ENCODE assay signal across 19 mouse cellular contexts in the genomic region with DNA sequence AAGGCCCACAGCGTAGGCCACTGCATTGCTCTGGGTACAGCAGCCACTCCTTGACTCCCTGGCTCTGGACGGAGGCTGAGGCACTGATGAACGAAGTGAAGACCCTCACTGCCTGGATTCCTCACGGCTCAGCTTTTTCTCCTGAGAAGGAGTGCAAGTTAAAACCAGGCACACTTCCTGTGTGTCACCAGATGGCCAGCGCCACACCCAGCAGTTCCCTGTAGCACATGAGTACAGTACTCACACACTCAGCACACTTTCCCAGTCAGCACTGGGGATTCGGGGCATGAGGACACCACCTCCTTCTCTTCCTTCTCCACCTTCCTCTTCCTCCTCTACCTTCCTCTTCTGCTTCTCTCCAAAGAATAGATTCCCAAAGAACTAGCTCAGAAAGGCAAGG. TPM values are rescaled to one million over a fixed set of nuclear protein-coding genes. Genes with fewer than 3 reads are reported as not detected.
A peak's percentile ranks its signal among the peaks of the same experiment; 100 is the strongest.
DNase-seq lines count a peak whose midpoint lies in the region; ATAC-seq and TF ChIP-seq lines count a peak whose summit lies in the region.
"Had no signal": no experiment of that assay in that cellular context is flagged by ENCODE, and none has a peak within 500 bp of the region (broad histone marks: within the 10 kb centered on the region; RNA-seq: fewer than 3 reads in every experiment).

A gene (minus strand): TSS at position 220 of the 400 bp plus-strand sequence.

- no peak within 1 kb of the TSS for H3K4me2 ChIP-seq in liver, embryonic 15.5 days
- H3K4me2 ChIP-seq: embryonic facial prominence, embryonic 13.5 days; limb, embryonic 13.5 days had no signal

- H3K4me3 ChIP-seq in liver, adult 2 months (ENCODE audit: insufficient read depth, low read depth, low read length), result peak within 1 kb of the TSS; percentile 36
- H3K4me3 ChIP-seq in bone marrow macrophage, adult 2 months (ENCODE audit: insufficient read depth, low read length), result peak within 1 kb of the TSS; percentile 9; the same call in 1 of the 2 replicates
- H3K4me3 ChIP-seq in liver, embryonic 15.5 days (replicated peaks), result no peak within 1 kb of the TSS
- H3K4me3 ChIP-seq: embryonic facial prominence, embryonic 13.5 days; limb, embryonic 13.5 days had no signal

- H3K27ac ChIP-seq in liver, adult 2 months (replicated peaks; ENCODE audit: insufficient read depth, low read depth, low read length), result peak within 1 kb of the TSS; percentile 68
- peak within 1 kb of the TSS; percentile 47 for H3K27ac ChIP-seq in bone marrow macrophage, adult 2 months (ENCODE audit: insufficient read depth, low read depth, low read length)
- H3K27ac ChIP-seq in liver, embryonic 15.5 days (replicated peaks), result no peak within 1 kb of the TSS
- H3K27ac ChIP-seq: embryonic facial prominence, embryonic 13.5 days; limb, embryonic 13.5 days had no signal

- H3K79me2 ChIP-seq in liver, adult 2 months (ENCODE audit: control insufficient read depth, insufficient read depth, low read length), result no peaks in the 10 kb centered on the region

- peak within 1 kb of the TSS; percentile 52 for H3K9ac ChIP-seq in liver, adult 2 months (ENCODE audit: low read depth, low read length)
- H3K9ac ChIP-seq in liver, embryonic 15.5 days, result no peak within 1 kb of the TSS
- H3K9ac ChIP-seq: embryonic facial prominence, embryonic 13.5 days; limb, embryonic 13.5 days had no signal

- no peak for TF ChIP-seq POLR2A in liver, adult 2 months (IDR thresholded peaks at IDR 0.05; ENCODE audit: extremely low read depth, insufficient read depth, low read length)
- TF ChIP-seq POLR2A in bone marrow macrophage, adult 2 months (IDR thresholded peaks at IDR 0.05; ENCODE audit: borderline replicate concordance, low read depth, low read length), result no peak

- H3K27me3 ChIP-seq in liver, adult 2 months (ENCODE audit: control insufficient read depth, insufficient read depth, low read length), result no peaks in the 10 kb centered on the region
- no peaks in the 10 kb centered on the region for H3K27me3 ChIP-seq in liver, embryonic 15.5 days
- H3K27me3 ChIP-seq: embryonic facial prominence, embryonic 13.5 days; limb, embryonic 13.5 days had no signal

- peak; percentile 36 for DNase-seq in liver, adult 2 months (ENCODE audit: extremely low read depth, low read depth, low spot score)
- DNase-seq in liver, result no peak
- no peak for DNase-seq in frontal cortex, postnatal 36 days (ENCODE audit: low spot score in 2 of 2)
- DNase-seq in ovary, postnatal 14 days (ENCODE audit: low spot score), result no peak
- DNase-seq: adrenal gland, postnatal 14 days; cerebellum, adult 2 months; gastrocnemius, postnatal 14 days; kidney, adult 11 months; kidney, postnatal 10 days; retina, postnatal 1 day; thymus, postnatal 14 days had no signal

- no peaks in the 10 kb centered on the region for H3K36me3 ChIP-seq in liver, adult 2 months (ENCODE audit: control insufficient read depth, insufficient read depth, low read length)
- H3K36me3 ChIP-seq in liver, embryonic 15.5 days (replicated peaks), result no peaks in the 10 kb centered on the region
- H3K36me3 ChIP-seq: embryonic facial prominence, embryonic 13.5 days; limb, embryonic 13.5 days had no signal

- H3K4me1 ChIP-seq in liver, adult 2 months (ENCODE audit: control insufficient read depth, insufficient read depth, low read length), result peaks cover 15% of the 10 kb centered on the region
- H3K4me1 ChIP-seq in bone marrow macrophage, adult 2 months (ENCODE audit: control insufficient read depth, insufficient read depth, low read length), result peaks cover 18% of the 10 kb centered on the region
- H3K4me1 ChIP-seq in liver, embryonic 15.5 days (replicated peaks), result peaks cover 3% of the 10 kb centered on the region; the same call in 1 of the 2 replicates
- H3K4me1 ChIP-seq: embryonic facial prominence, embryonic 13.5 days; limb, embryonic 13.5 days had no signal

- ATAC-seq in erythroid progenitor cell, adult 5-6 weeks (replicated peaks; ENCODE audit: low FRiP score, poor library complexity, severe bottlenecking), result no peak
- ATAC-seq in liver, embryonic 15.5 days (ENCODE audit: insufficient read depth), result peak; percentile 28; the same call in 1 of the 2 replicates
- ATAC-seq: midbrain, embryonic 16.5 days had no signal

- H3K9me3 ChIP-seq in liver, embryonic 15.5 days (replicated peaks), result no peaks in the 10 kb centered on the region
- H3K9me3 ChIP-seq: embryonic facial prominence, embryonic 13.5 days; limb, embryonic 13.5 days had no signal

- WGBS in liver, adult 2 months, result 67% methylated on average over 6 of the region's 6 CpGs
- 53% methylated on average over 6 of the region's 6 CpGs for WGBS in liver, embryonic 15.5 days (ENCODE audit: insufficient replicate concordance)

- TF ChIP-seq CTCF in liver, adult 2 months (IDR thresholded peaks at IDR 0.05; ENCODE audit: low read depth, low read length), result no peak
- no peak for TF ChIP-seq CTCF in bone marrow macrophage, adult 2 months (IDR thresholded peaks at IDR 0.05; ENCODE audit: low read depth, low read length)

RNA-seq across cellular contexts. Expression of the gene that starts here (rescaled TPM):
- 35.4 and 63.2 TPM in 2 replicates for total RNA-seq in liver, adult 2 months (2014; rRNA removed)
- 27.1 and 36.5 TPM in 2 replicates for polyA plus RNA-seq in liver, adult 2 months (2012; rRNA removed)
- polyA plus RNA-seq in bone marrow macrophage, adult 2 months (2012; ENCODE audit: insufficient read depth, insufficient read length, missing spikeins), result 18.6 and 21.5 TPM in 2 replicates
- total RNA-seq in erythroid progenitor cell, adult 5-6 weeks (2015; ENCODE audit: low replicate concordance), result 85.1 and 103 TPM in 2 replicates
- 28.7 and 55.7 TPM in 2 replicates for total RNA-seq in erythroid progenitor cell, adult 5-6 weeks (2017; ENCODE audit: low replicate concordance)
- 70.4 and 90.0 TPM in 2 replicates for polyA plus RNA-seq in liver, embryonic 15.5 days (2015; fragmentation: Nextera tagmentation; extraction: Ambion mirVana)
- total RNA-seq: hematopoietic stem cell, adult 5-6 weeks; neutrophil, adult 5-6 weeks had no signal
